Mouse (Mus musculus): Measurements from ENCODE around the gene Gnpda2. TPM values are rescaled to one million over a fixed set of nuclear protein-coding genes. Genes with fewer than 3 reads are reported as not detected.

The Gnpda2 gene
- polyA plus RNA-seq (2014; fragmentation: Nextera tagmentation; extraction: Ambion mirVana) = 42.7 and 50.0 TPM in 2 replicates

- Histone ChIP-seq H3K4me3 (ENCODE audit: control insufficient read depth in 1 of 2, insufficient read depth in 1 of 2, low read depth in 1 of 2, low read length in 2 of 2) (peak within 1 kb of the TSS; percentile 72 to 89), H3K9me3 (ENCODE audit: control insufficient read depth, low read length) (no peaks in the 10 kb centered on the region), H3K36me3 (ENCODE audit: control insufficient read depth, insufficient read depth, low read length) (peaks cover 22% of the 10 kb centered on the region), H3K27me3 (ENCODE audit: control insufficient read depth, insufficient read depth, low read length) (no peaks in the 10 kb centered on the region), H3K4me2 (ENCODE audit: low read length) (peak within 1 kb of the TSS; percentile 84), H3K27ac (replicated peaks in 1 of 2; ENCODE audit: control insufficient read depth in 1 of 2, insufficient read depth in 1 of 2, low read depth in 2 of 2, low read length in 2 of 2) (peak within 1 kb of the TSS; percentile 68 to 71), H3K4me1 (ENCODE audit: control insufficient read depth in 2 of 2, insufficient read depth in 2 of 2, low read length in 2 of 2) (peaks cover 0 to 7% of the 10 kb centered on the region in 2 experiments; a peak in 2 of 4 replicates), H3K9ac (ENCODE audit: low read length) (peak within 1 kb of the TSS; percentile 89)
- ATAC-seq (ENCODE audit: insufficient number of reproducible peaks, insufficient read depth, low FRiP score, low read depth) = peak; percentile 85
- WGBS = 4% methylated on average over 42 of the region's 42 CpGs
These were observed at the start of gene Gnpda2 for GRCm38 (mm10) chr5:69591640-69592461. Gene Gnpda2, minus strand, starts transcription at chr5:69592340.

- no peak overlapping the region for H3K9ac ChIP-seq (ENCODE audit: low read length)
- no peak overlapping the region for H3K4me3 ChIP-seq (ENCODE audit: control insufficient read depth in 1 of 2, insufficient read depth in 1 of 2, low read depth in 1 of 2, low read length in 2 of 2)
- no peaks in the 10 kb centered on the region for H3K4me1 ChIP-seq (ENCODE audit: control insufficient read depth in 2 of 2, insufficient read depth in 2 of 2, low read length in 2 of 2)
- H3K9me3 ChIP-seq (ENCODE audit: control insufficient read depth, low read length) = no peaks in the 10 kb centered on the region
- ATAC-seq (ENCODE audit: insufficient number of reproducible peaks, insufficient read depth, low FRiP score, low read depth) = no peak
- 73% methylated on average over 4 of the region's 4 CpGs for WGBS
- no peak overlapping the region for H3K4me2 ChIP-seq (ENCODE audit: low read length)
- no peak overlapping the region for H3K27ac ChIP-seq (replicated peaks in 1 of 2; ENCODE audit: control insufficient read depth in 1 of 2, insufficient read depth in 1 of 2, low read depth in 2 of 2, low read length in 2 of 2)
- no peaks in the 10 kb centered on the region for H3K27me3 ChIP-seq (ENCODE audit: control insufficient read depth, insufficient read depth, low read length)
- no peaks in the 10 kb centered on the region for H3K36me3 ChIP-seq (ENCODE audit: control insufficient read depth, insufficient read depth, low read length)
These were observed 42.6 kb upstream of the Gnpda2 start for GRCm38 (mm10) chr5:69634766-69635165.

- no peak overlapping the region for H3K27ac ChIP-seq (replicated peaks in 1 of 2; ENCODE audit: control insufficient read depth in 1 of 2, insufficient read depth in 1 of 2, low read depth in 2 of 2, low read length in 2 of 2)
- WGBS = 67% methylated on average over 1 of the region's 1 CpGs
- no peak overlapping the region for H3K4me2 ChIP-seq (ENCODE audit: low read length)
- no peaks in the 10 kb centered on the region for H3K27me3 ChIP-seq (ENCODE audit: control insufficient read depth, insufficient read depth, low read length)
- no peaks in the 10 kb centered on the region for H3K36me3 ChIP-seq (ENCODE audit: control insufficient read depth, insufficient read depth, low read length)
- H3K9me3 ChIP-seq (ENCODE audit: control insufficient read depth, low read length) = no peaks in the 10 kb centered on the region
- H3K4me1 ChIP-seq (ENCODE audit: control insufficient read depth in 2 of 2, insufficient read depth in 2 of 2, low read length in 2 of 2) = no peaks in the 10 kb centered on the region
- H3K4me3 ChIP-seq (ENCODE audit: control insufficient read depth in 1 of 2, insufficient read depth in 1 of 2, low read depth in 1 of 2, low read length in 2 of 2) = no peak overlapping the region
- no peak for ATAC-seq (ENCODE audit: insufficient number of reproducible peaks, insufficient read depth, low FRiP score, low read depth)
- H3K9ac ChIP-seq (ENCODE audit: low read length) = no peak overlapping the region
These were observed 28.8 kb upstream of the Gnpda2 start for GRCm38 (mm10) chr5:69620899-69621298.

GRCm38 (mm10) chr5:69613209-69613796, 21.2 kb upstream of the Gnpda2 start:
- H3K4me1 ChIP-seq (ENCODE audit: control insufficient read depth in 2 of 2, insufficient read depth in 2 of 2, low read length in 2 of 2) = no peaks in the 10 kb centered on the region
- H3K27ac ChIP-seq (replicated peaks in 1 of 2; ENCODE audit: control insufficient read depth in 1 of 2, insufficient read depth in 1 of 2, low read depth in 2 of 2, low read length in 2 of 2) = no peak overlapping the region
- H3K4me2 ChIP-seq (ENCODE audit: low read length) = no peak overlapping the region
- no peak for ATAC-seq (ENCODE audit: insufficient number of reproducible peaks, insufficient read depth, low FRiP score, low read depth)
- no peaks in the 10 kb centered on the region for H3K9me3 ChIP-seq (ENCODE audit: control insufficient read depth, low read length)
- no peak overlapping the region for H3K9ac ChIP-seq (ENCODE audit: low read length)
- no peak overlapping the region for H3K4me3 ChIP-seq (ENCODE audit: control insufficient read depth in 1 of 2, insufficient read depth in 1 of 2, low read depth in 1 of 2, low read length in 2 of 2)
- no peaks in the 10 kb centered on the region for H3K36me3 ChIP-seq (ENCODE audit: control insufficient read depth, insufficient read depth, low read length)
- no peaks in the 10 kb centered on the region for H3K27me3 ChIP-seq (ENCODE audit: control insufficient read depth, insufficient read depth, low read length)
- 19% methylated on average over 4 of the region's 4 CpGs for WGBS

- Histone ChIP-seq H3K4me1 (ENCODE audit: control insufficient read depth in 2 of 2, insufficient read depth in 2 of 2, low read length in 2 of 2) (no peaks in the 10 kb centered on the region), H3K9me3 (ENCODE audit: control insufficient read depth, low read length) (no peaks in the 10 kb centered on the region), H3K27ac (replicated peaks in 1 of 2; ENCODE audit: control insufficient read depth in 1 of 2, insufficient read depth in 1 of 2, low read depth in 2 of 2, low read length in 2 of 2) (no peak overlapping the region), H3K36me3 (ENCODE audit: control insufficient read depth, insufficient read depth, low read length) (no peaks in the 10 kb centered on the region), H3K4me3 (ENCODE audit: control insufficient read depth in 1 of 2, insufficient read depth in 1 of 2, low read depth in 1 of 2, low read length in 2 of 2) (no peak overlapping the region), H3K9ac (ENCODE audit: low read length) (no peak overlapping the region), H3K4me2 (ENCODE audit: low read length) (no peak overlapping the region), H3K27me3 (ENCODE audit: control insufficient read depth, insufficient read depth, low read length) (no peaks in the 10 kb centered on the region)
- no peak for ATAC-seq (ENCODE audit: insufficient number of reproducible peaks, insufficient read depth, low FRiP score, low read depth)
These were observed 8.9 kb upstream of the Gnpda2 start for GRCm38 (mm10) chr5:69601027-69601426.

GRCm38 (mm10) chr5:69557404-69557935, 34.7 kb downstream of the Gnpda2 start:
- ATAC-seq (ENCODE audit: insufficient number of reproducible peaks, insufficient read depth, low FRiP score, low read depth) = no peak
- H3K27ac ChIP-seq (replicated peaks in 1 of 2; ENCODE audit: control insufficient read depth in 1 of 2, insufficient read depth in 1 of 2, low read depth in 2 of 2, low read length in 2 of 2) = peak overlapping the region; percentile 79 to 85
- H3K4me1 ChIP-seq (ENCODE audit: control insufficient read depth in 2 of 2, insufficient read depth in 2 of 2, low read length in 2 of 2) = peaks cover 0 to 5% of the 10 kb centered on the region in 2 experiments; a peak in 3 of 4 replicates
- peaks cover 37% of the 10 kb centered on the region for H3K36me3 ChIP-seq (ENCODE audit: control insufficient read depth, insufficient read depth, low read length)
- 10% methylated on average over 16 of the region's 16 CpGs for WGBS
- peak overlapping the region; percentile 84 for H3K9ac ChIP-seq (ENCODE audit: low read length)
- no peaks in the 10 kb centered on the region for H3K9me3 ChIP-seq (ENCODE audit: control insufficient read depth, low read length)
- peak overlapping the region; percentile 64 to 99 for H3K4me3 ChIP-seq (ENCODE audit: control insufficient read depth in 1 of 2, insufficient read depth in 1 of 2, low read depth in 1 of 2, low read length in 2 of 2)
- no peaks in the 10 kb centered on the region for H3K27me3 ChIP-seq (ENCODE audit: control insufficient read depth, insufficient read depth, low read length)
- peak overlapping the region; percentile 75 for H3K4me2 ChIP-seq (ENCODE audit: low read length)

GRCm38 (mm10) chr5:69556628-69557403, 35.3 kb downstream of the Gnpda2 start, which contains the start of gene Guf1:
Gene Guf1, plus strand, starts transcription at chr5:69556923.
- peak; percentile 90 for ATAC-seq (ENCODE audit: insufficient number of reproducible peaks, insufficient read depth, low FRiP score, low read depth)
- Histone ChIP-seq H3K27me3 (ENCODE audit: control insufficient read depth, insufficient read depth, low read length) (no peaks in the 10 kb centered on the region), H3K4me2 (ENCODE audit: low read length) (peak within 1 kb of the TSS; percentile 75), H3K27ac (replicated peaks in 1 of 2; ENCODE audit: control insufficient read depth in 1 of 2, insufficient read depth in 1 of 2, low read depth in 2 of 2, low read length in 2 of 2) (peak within 1 kb of the TSS; percentile 79 to 85), H3K4me1 (ENCODE audit: control insufficient read depth in 2 of 2, insufficient read depth in 2 of 2, low read length in 2 of 2) (peaks cover 0 to 5% of the 10 kb centered on the region in 2 experiments; a peak in 3 of 4 replicates), H3K4me3 (ENCODE audit: control insufficient read depth in 1 of 2, insufficient read depth in 1 of 2, low read depth in 1 of 2, low read length in 2 of 2) (peak within 1 kb of the TSS; percentile 64 to 99), H3K36me3 (ENCODE audit: control insufficient read depth, insufficient read depth, low read length) (peaks cover 33% of the 10 kb centered on the region), H3K9me3 (ENCODE audit: control insufficient read depth, low read length) (no peaks in the 10 kb centered on the region), H3K9ac (ENCODE audit: low read length) (peak within 1 kb of the TSS; percentile 84)
- WGBS = under 1% methylated on average over 71 of the region's 72 CpGs
